Mouse (Mus musculus) olfactory bulb, adult 2 months (tissue): ENCODE data around the gene Rbm19.

Source experiments
- CTCF ChIP-seq: fragments of 200-500 bp; IDR thresholded peaks from 2 replicates; pipeline ENCODE4 v1.5.1; 2012; ENCODE audit warnings: low read depth, mild to moderate bottlenecking, low read length, moderate library complexity; ENCODE audit not compliant: insufficient read depth
- POLR2A ChIP-seq: fragments of 200-500 bp; IDR thresholded peaks from 2 replicates; pipeline ENCODE4 v1.6.1; 2012; ENCODE audit warnings: mild to moderate bottlenecking, low read depth, low read length, moderate library complexity; ENCODE audit not compliant: insufficient read depth

GRCm38 (mm10) chr5:120094602-120095001 lies 21.7 kb upstream of the Rbm19 start:
- TF ChIP-seq CTCF (no peak), POLR2A (no peak)
